Mouse (Mus musculus): ENCODE measurements at regions not wholly inside any gene's neighbourhood (a gene's known extent, or its start where the extent isn't known, plus 50 kb on each side); places are given as distances from the start of the nearest gene placed in this dataset.

DNA sequence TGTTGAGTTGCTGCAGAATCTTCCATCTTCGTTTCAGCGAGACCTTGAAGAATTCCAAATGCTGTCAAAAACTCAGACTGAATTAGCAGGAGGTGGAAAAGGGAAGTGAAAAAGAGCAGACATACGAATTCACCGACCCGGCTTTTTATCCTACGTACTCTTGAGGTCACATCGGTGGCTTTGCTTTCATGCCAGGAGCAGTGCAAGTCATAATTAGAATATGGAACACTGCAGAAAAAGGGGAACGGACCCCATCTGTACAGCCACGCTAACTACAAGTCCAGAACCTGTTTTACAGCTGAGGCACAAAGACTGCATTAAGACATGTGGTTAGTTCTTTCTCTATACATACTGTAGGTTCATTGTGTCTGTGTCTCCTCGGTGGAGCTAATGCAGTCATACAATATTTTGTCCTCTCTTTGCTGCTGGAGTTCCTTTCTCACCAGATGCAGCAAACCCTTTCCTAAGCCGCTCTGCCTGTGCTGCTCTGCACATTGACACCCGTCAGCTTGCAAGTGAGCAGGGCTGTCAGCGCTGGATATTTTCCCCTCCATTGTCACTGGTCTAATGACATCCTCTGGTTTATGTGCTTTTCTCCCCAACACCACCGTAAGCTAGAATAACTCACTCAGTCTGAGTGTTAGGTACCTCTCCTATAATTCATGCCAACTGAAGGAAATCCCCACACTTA is 276.9 kb upstream of the Meox2 start:
- no peak for TF ChIP-seq CTCF (IDR thresholded peaks at IDR 0.05; ENCODE audit: borderline replicate concordance, extremely low read depth, insufficient read depth, insufficient read length)
- no peak for TF ChIP-seq POLR2A (IDR thresholded peaks at IDR 0.05; ENCODE audit: borderline replicate concordance, extremely low read depth, insufficient read depth, insufficient read length, poor library complexity, severe bottlenecking)
- DNase-seq (ENCODE audit: low read depth), result peak; percentile 28

DNA sequence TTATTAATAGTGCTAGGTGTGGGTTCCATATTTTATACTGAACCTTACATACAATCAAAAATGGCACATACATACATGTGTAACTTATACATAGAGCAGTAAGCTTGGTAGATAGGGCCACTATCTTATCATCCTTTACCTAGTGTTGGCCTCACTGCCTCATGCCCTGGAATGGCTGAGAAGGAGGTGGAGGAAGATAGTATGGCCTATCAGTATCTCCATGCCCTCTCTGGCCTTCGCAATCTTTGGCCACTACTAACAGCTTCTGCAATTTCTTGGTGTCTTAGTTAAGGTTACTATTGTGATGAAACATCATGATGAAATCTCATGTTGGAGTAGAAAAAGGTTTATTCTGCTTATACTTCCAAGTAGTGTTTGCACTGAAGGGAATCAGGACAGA is 265.4 kb upstream of the Meox2 start:
- DNase-seq (ENCODE audit: low read depth), result no peak
- TF ChIP-seq POLR2A (IDR thresholded peaks at IDR 0.05; ENCODE audit: borderline replicate concordance, extremely low read depth, insufficient read depth, insufficient read length, poor library complexity, severe bottlenecking) (no peak), CTCF (IDR thresholded peaks at IDR 0.05; ENCODE audit: borderline replicate concordance, extremely low read depth, insufficient read depth, insufficient read length) (no peak)

DNA sequence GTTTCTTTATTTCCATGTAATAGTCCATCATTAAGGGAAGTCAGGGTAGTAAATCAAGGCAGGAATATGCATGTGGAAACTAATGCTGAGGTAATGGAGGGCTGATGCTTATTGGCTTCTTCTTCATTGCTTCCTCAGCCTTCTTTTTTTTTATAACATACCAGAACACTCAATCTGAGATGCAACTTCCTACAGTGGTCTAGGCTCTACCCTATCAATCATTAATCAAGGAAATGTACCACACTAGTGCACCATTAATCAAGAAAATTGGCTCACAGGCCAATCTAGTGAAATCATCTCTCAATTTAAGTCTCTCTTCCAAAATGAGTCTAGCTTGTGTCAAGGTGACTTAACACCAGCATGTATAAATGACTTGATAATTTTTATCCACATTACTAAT is 263.2 kb upstream of the Meox2 start:
- TF ChIP-seq CTCF (IDR thresholded peaks at IDR 0.05; ENCODE audit: borderline replicate concordance, extremely low read depth, insufficient read depth, insufficient read length) (no peak), POLR2A (IDR thresholded peaks at IDR 0.05; ENCODE audit: borderline replicate concordance, extremely low read depth, insufficient read depth, insufficient read length, poor library complexity, severe bottlenecking) (no peak)
- DNase-seq (ENCODE audit: low read depth), result no peak

DNA sequence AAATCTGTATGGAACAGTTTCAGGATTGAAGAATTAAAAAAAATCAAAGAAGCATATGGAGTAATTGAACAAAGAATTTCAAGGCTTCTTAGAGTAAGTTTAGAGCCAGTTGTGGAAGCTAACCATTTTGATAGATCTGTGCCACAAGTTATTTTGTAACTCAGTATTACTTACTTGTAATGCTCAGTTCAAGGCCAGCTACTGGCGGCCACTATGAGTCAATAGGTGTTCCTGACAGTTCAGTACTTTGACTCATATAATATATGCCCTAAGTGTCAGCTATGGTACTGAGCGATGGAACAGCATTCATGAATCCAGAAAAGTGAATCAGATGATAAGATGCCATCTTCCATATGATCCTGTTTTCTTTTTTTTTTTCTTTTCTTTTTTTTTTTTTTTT is 259.3 kb upstream of the Meox2 start:
- TF ChIP-seq CTCF (IDR thresholded peaks at IDR 0.05; ENCODE audit: borderline replicate concordance, extremely low read depth, insufficient read depth, insufficient read length), result no peak
- TF ChIP-seq POLR2A (IDR thresholded peaks at IDR 0.05; ENCODE audit: borderline replicate concordance, extremely low read depth, insufficient read depth, insufficient read length, poor library complexity, severe bottlenecking), result no peak

DNA sequence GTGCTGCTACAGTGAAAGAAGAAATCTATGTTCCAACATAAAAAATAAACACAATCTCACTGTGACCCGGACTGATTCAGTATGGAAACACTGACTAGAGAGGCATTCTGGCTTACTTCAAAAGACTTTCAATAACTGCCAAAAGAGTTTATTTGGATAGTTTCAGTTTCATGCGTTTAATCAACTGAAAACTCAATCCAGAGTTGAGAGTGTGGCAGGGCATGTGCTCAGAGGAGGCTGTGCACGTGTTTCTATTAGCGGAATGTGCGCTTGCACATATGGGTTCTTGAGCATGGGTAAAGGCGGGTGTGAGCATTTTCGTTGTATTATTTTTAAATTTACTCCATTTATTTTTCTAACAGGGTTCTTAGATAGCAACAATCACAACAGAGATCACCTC is 245.2 kb upstream of the Meox2 start:
- no peak for DNase-seq (ENCODE audit: low read depth)
- TF ChIP-seq POLR2A (IDR thresholded peaks at IDR 0.05; ENCODE audit: borderline replicate concordance, extremely low read depth, insufficient read depth, insufficient read length, poor library complexity, severe bottlenecking) (no peak), CTCF (IDR thresholded peaks at IDR 0.05; ENCODE audit: borderline replicate concordance, extremely low read depth, insufficient read depth, insufficient read length) (no peak)

More for the DNA sequence above, 259.3 kb upstream of the Meox2 start:
- DNase-seq (ENCODE audit: low read depth), result no peak

DNA sequence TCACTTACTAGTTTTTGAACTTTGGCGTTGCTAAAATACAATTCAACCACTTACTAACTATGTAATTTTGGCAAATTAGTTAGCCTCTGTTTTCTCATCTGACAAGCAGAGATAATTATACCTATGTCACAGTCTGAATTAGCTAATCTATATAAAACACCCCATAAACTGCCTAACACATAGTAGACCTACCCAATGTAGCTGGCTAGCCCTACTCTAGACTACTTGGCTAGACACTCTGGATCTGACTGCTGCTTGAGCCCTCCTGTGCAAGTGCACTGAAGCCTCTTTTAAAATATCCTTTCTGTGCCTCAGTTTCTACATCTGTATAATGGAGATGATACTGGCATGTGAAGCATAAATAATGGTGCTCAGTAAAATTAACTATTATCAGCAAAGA is 227.6 kb upstream of the Meox2 start:
- no peak for DNase-seq (ENCODE audit: low read depth)
- TF ChIP-seq CTCF (IDR thresholded peaks at IDR 0.05; ENCODE audit: borderline replicate concordance, extremely low read depth, insufficient read depth, insufficient read length) (no peak), POLR2A (IDR thresholded peaks at IDR 0.05; ENCODE audit: borderline replicate concordance, extremely low read depth, insufficient read depth, insufficient read length, poor library complexity, severe bottlenecking) (no peak)

DNA sequence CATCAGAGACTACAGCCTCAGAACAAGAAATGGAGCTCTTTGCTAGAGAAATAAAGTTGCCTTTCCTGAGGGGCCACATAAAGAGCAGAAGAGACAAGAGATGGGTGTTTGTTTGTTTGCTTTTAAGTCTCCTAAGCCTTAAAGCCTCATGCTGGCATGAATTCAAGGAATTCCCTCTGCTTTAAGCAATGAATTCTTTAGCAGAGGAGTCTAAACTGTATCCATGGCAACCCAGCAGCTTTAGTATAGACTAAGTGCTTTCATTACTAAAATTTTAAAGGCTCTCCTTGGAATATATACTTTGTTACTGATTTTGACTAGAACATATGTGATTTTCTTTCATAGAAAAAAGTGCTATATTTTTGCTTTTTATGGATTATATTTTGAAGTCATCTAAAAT is 195.0 kb upstream of the Meox2 start:
- DNase-seq (ENCODE audit: low read depth), result peak; percentile 87
- TF ChIP-seq CTCF (IDR thresholded peaks at IDR 0.05; ENCODE audit: borderline replicate concordance, extremely low read depth, insufficient read depth, insufficient read length), result no peak
- no peak for TF ChIP-seq POLR2A (IDR thresholded peaks at IDR 0.05; ENCODE audit: borderline replicate concordance, extremely low read depth, insufficient read depth, insufficient read length, poor library complexity, severe bottlenecking)

DNA sequence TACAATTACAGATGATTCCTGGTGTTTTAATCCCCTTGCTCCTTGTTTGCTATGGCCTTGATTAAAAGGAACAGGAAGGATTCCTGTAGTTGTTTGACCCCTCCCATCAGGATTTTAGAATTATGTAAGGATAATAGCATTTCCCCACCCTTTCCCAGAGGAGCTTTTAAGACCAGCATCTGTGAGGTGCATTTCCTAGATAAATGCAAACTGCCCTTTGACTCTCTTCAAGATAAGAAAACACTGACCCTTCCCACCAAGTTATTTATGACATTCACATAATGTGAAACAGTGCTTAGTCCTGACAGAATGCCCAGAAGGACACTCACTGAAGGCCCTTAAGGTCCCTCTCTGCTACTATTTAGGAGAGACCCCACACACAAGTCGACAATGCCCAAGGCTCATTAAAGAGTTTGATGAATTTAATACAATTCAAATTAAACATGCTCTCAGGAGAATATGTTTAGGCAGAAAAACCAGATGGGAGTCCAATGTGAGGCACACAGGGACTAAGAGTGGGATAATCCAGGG is 190.7 kb upstream of the Meox2 start:
- no peak for TF ChIP-seq CTCF (IDR thresholded peaks at IDR 0.05; ENCODE audit: borderline replicate concordance, extremely low read depth, insufficient read depth, insufficient read length)
- TF ChIP-seq POLR2A (IDR thresholded peaks at IDR 0.05; ENCODE audit: borderline replicate concordance, extremely low read depth, insufficient read depth, insufficient read length, poor library complexity, severe bottlenecking), result no peak
- DNase-seq (ENCODE audit: low read depth), result peak; percentile 14

DNA sequence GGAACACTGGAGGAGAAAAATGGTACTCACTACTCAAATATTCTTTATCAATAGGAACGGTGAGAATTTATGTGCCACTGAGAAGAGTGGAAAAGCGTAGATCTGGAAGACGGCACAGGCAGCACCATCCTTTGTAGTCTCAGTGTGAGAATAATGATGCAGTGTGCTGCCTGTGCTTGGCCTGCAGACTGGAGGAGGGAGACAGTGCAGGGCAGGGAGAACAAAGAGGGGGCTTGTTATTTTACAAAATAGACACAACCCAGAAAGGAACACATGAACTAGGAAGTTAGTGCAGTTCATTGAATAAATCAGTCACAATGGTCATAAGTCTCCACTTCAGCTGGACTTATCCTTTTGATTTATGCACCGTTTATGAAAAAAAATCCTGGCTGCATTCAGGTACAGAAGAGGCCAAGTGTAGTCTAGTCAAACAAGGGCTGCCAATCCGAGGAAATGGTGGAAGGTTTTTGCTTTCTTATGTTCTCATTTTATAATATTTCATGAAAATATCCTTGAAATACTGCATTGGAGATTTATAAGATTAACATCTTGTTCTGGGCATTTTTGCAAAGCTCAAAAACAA is 190.0 kb upstream of the Meox2 start:
- DNase-seq (ENCODE audit: low read depth), result peak; percentile 75
- TF ChIP-seq POLR2A (IDR thresholded peaks at IDR 0.05; ENCODE audit: borderline replicate concordance, extremely low read depth, insufficient read depth, insufficient read length, poor library complexity, severe bottlenecking) (no peak), CTCF (IDR thresholded peaks at IDR 0.05; ENCODE audit: borderline replicate concordance, extremely low read depth, insufficient read depth, insufficient read length) (no peak)

DNA sequence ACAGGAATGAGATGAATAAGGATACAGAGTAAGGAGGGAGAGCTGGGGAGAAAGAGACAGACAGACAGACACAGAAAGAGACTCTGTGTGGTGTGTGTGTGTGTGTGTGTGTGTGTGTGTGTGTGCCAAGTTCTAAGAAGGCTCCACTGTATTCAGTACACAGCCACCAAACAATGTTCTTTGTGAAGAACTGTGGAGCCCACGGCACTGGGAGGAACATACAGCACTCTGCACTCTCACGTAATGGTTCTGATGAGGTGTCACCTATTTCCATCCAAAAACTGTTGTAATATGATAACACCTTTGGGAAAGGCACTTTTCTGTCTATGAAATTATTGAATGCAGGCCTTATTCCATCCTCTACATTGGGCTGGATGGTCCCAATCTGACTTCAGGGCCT is 184.8 kb upstream of the Meox2 start:
- TF ChIP-seq POLR2A (IDR thresholded peaks at IDR 0.05; ENCODE audit: borderline replicate concordance, extremely low read depth, insufficient read depth, insufficient read length, poor library complexity, severe bottlenecking) (no peak), CTCF (IDR thresholded peaks at IDR 0.05; ENCODE audit: borderline replicate concordance, extremely low read depth, insufficient read depth, insufficient read length) (no peak)
- no peak for DNase-seq (ENCODE audit: low read depth)

DNA sequence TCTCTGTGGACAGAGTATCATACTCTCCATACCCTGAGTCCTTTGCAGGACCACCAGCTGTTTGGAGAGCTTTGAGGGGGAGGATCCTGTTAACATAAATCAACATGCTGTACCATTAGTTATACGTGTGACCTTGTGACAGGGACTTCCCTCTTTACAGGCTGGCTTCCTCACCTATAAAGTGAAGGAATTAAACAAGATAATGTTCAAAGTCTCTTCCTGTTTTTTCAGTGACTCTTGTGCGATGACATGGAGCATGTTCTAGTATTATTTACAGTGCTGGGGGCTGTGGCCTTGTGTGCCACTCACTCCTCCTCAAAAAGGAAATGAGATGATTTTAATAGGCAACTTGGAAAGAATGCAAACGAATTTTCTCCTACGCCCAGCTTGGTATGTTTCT is 182.1 kb upstream of the Meox2 start:
- TF ChIP-seq POLR2A (IDR thresholded peaks at IDR 0.05; ENCODE audit: borderline replicate concordance, extremely low read depth, insufficient read depth, insufficient read length, poor library complexity, severe bottlenecking), result no peak
- TF ChIP-seq CTCF (IDR thresholded peaks at IDR 0.05; ENCODE audit: borderline replicate concordance, extremely low read depth, insufficient read depth, insufficient read length), result no peak

DNA sequence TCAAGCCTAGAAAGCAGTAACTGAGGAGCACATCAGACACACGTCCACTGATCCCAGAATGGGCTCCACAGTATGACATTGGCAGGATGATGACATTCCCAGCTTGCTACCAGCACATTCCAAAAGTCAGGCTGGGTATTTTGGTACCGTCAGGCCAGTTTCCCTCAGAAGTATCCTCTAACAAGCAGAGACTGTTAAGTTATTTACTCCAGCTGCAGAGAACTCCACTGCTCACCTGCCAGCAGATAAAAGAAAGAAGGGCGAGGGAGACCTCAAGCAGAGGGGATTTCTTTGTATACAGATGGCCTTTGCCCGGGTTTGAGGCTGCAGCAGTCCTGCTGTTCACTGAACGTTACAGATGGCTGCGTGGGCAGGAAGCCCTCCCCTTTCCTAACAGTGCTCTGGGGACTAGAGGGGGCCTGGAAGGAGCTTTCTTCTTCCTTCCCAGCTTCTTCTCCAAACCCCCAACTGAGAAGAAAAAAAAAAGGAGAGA is 175.2 kb upstream of the Meox2 start:
- TF ChIP-seq POLR2A (IDR thresholded peaks at IDR 0.05; ENCODE audit: borderline replicate concordance, extremely low read depth, insufficient read depth, insufficient read length, poor library complexity, severe bottlenecking) (no peak), CTCF (IDR thresholded peaks at IDR 0.05; ENCODE audit: borderline replicate concordance, extremely low read depth, insufficient read depth, insufficient read length) (no peak)
- peak; percentile 60 for DNase-seq (ENCODE audit: low read depth)

More for the DNA sequence above, 182.1 kb upstream of the Meox2 start:
- DNase-seq (ENCODE audit: low read depth), result no peak

Data from brain, embryonic 14.5 days (tissue).